Mouse (Mus musculus) heart, postnatal 0 days (tissue): Measurements from ENCODE around the gene Fbh1.

Experiments
- CTCF ChIP-seq: IDR thresholded peaks from 2 replicates; pipeline ENCODE4 v1.5.1; 2016; ENCODE audit warnings: antibody characterized with exemption, control low read depth, low read depth
- EP300 ChIP-seq: IDR thresholded peaks from 2 replicates; pipeline ENCODE4 v1.6.1; 2016; ENCODE audit warnings: antibody characterized with exemption, low read depth

DNA sequence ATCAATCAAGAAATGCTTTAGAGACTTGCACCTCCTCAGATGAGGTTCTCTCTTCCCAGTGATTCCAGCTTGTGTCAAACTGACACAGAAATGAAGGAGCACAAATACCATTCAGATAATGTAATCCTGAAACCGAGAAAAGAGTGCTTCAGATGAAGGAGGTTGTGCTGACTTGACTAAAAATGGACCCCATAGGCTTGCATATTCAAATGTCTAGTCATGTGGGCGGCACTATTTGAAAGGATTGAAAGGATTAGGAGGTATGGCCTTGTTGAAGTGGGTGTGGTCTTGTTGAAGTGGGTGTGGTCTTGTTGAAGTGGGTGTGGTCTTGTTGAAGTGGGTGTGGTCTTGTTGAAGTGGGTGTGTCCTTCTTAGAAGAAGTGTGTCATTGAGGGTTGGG is 77.5 kb downstream of the Fbh1 start:
- TF ChIP-seq CTCF (no peak), EP300 (no peak)
